ENCODE assay signal across 8 mouse cellular contexts in genomic region chr7:35686756-35687155, GRCm38 (mm10). TPM values are rescaled to one million over a fixed set of nuclear protein-coding genes. Genes with fewer than 3 reads are reported as not detected.
DNase-seq lines count a peak whose midpoint lies in the region; ATAC-seq and TF ChIP-seq lines count a peak whose summit lies in the region.

No protein-coding gene starts in this region.

- peaks cover 0 to 6% of the 10 kb centered on the region in 2 experiments; a peak in 1 of 4 replicates for H3K4me1 ChIP-seq in ES-E14 (ENCODE audit: control insufficient read depth in 2 of 2, insufficient read depth in 2 of 2, low read length in 2 of 2, poor library complexity in 1 of 2)
- peaks cover 36% of the 10 kb centered on the region for H3K4me1 ChIP-seq in embryonic facial prominence, embryonic 15.5 days
- no peaks in the 10 kb centered on the region for H3K4me1 ChIP-seq in heart, embryonic 16.5 days (ENCODE audit: control insufficient read depth, insufficient read depth, low read length)
- peaks cover 6% of the 10 kb centered on the region; the same call in 1 of the 2 replicates for H3K4me1 ChIP-seq in lung, embryonic 15.5 days

- H3K9ac ChIP-seq in ES-E14 (ENCODE audit: insufficient read depth, low read depth, low read length, poor library complexity, severe bottlenecking) = peak overlapping the region; percentile 36; the same call in 1 of the 2 replicates
- no peak overlapping the region for H3K9ac ChIP-seq in embryonic facial prominence, embryonic 15.5 days
- H3K9ac ChIP-seq in heart, embryonic 16.5 days (ENCODE audit: low read length) = no peak overlapping the region
- no peak overlapping the region for H3K9ac ChIP-seq in lung, embryonic 15.5 days

- peak overlapping the region; percentile 30 for H3K4me2 ChIP-seq in embryonic facial prominence, embryonic 15.5 days (replicated peaks)
- peak overlapping the region; percentile 51 for H3K4me2 ChIP-seq in heart, embryonic 16.5 days (ENCODE audit: low read depth, low read length)
- H3K4me2 ChIP-seq in lung, embryonic 15.5 days = peak overlapping the region; percentile 44

- H3K36me3 ChIP-seq in ES-E14 (ENCODE audit: control insufficient read depth, insufficient read depth, low read length, poor library complexity, severe bottlenecking) = peaks cover 3% of the 10 kb centered on the region; the same call in 1 of the 2 replicates
- no peaks in the 10 kb centered on the region; the same call in 1 of the 2 replicates for H3K36me3 ChIP-seq in embryonic facial prominence, embryonic 15.5 days
- H3K36me3 ChIP-seq in heart, embryonic 16.5 days (ENCODE audit: control insufficient read depth, insufficient read depth) = 0 out of 2 replicates have a peak, but pooled peaks cover 2% of the 10 kb centered on the region
- H3K36me3 ChIP-seq in lung, embryonic 15.5 days = 0 out of 2 replicates have a peak, but pooled peaks cover 6% of the 10 kb centered on the region

- no peak overlapping the region for H3K27ac ChIP-seq in ES-E14 (ENCODE audit: insufficient read depth, low read depth, low read length, poor library complexity, severe bottlenecking)
- H3K27ac ChIP-seq in embryonic facial prominence, embryonic 15.5 days (replicated peaks) = 0 out of 2 replicates have a peak overlapping the region, but pooled peaks have one; percentile 22
- H3K27ac ChIP-seq in heart, embryonic 16.5 days (ENCODE audit: low read length) = no peak overlapping the region
- no peak overlapping the region for H3K27ac ChIP-seq in lung, embryonic 15.5 days

- H3K27me3 ChIP-seq in embryonic facial prominence, embryonic 15.5 days = no peaks in the 10 kb centered on the region
- no peaks in the 10 kb centered on the region for H3K27me3 ChIP-seq in heart, embryonic 16.5 days (ENCODE audit: control insufficient read depth, insufficient read depth, low read length)
- H3K27me3 ChIP-seq in lung, embryonic 15.5 days = no peaks in the 10 kb centered on the region

- ATAC-seq in embryonic facial prominence, embryonic 15.5 days (ENCODE audit: insufficient number of reproducible peaks, low FRiP score, low TSS enrichment, low read depth) = no peak
- ATAC-seq in heart, embryonic 16.5 days (replicated peaks; ENCODE audit: extremely low read depth, insufficient read depth, low FRiP score) = 0 out of 2 replicates have a peak, but pooled peaks have one; percentile 49
- no peak for ATAC-seq in lung, embryonic 15.5 days (ENCODE audit: borderline replicate concordance, extremely low read depth, low FRiP score, low TSS enrichment)

- DNase-seq in ES-E14 (ENCODE audit: low read depth, low spot score) = peak; percentile 73
- DNase-seq in brain, adult 2 months (ENCODE audit: low read depth, low spot score) = peak; percentile 72
- peak; percentile 61 to 70 for DNase-seq in kidney, postnatal 25 days
- DNase-seq in retina, postnatal 1 day = peak; percentile 74
- DNase-seq in urinary bladder, postnatal 25 days (ENCODE audit: low spot score) = peak; percentile 65

- 25% methylated on average over 13 of the region's 13 CpGs for WGBS in embryonic facial prominence, embryonic 15.5 days
- 21% methylated on average over 13 of the region's 13 CpGs for WGBS in heart, embryonic 16.5 days
- WGBS in lung, embryonic 15.5 days = 22% methylated on average over 13 of the region's 13 CpGs

- H3K4me3 ChIP-seq in ES-E14 (ENCODE audit: insufficient read depth in 1 of 2, low read depth in 1 of 2, low read length in 2 of 2, poor library complexity in 1 of 2, severe bottlenecking in 1 of 2) = peak overlapping the region; percentile 13; a peak in 2 of 4 replicates
- no peak overlapping the region for H3K4me3 ChIP-seq in embryonic facial prominence, embryonic 15.5 days (replicated peaks)
- H3K4me3 ChIP-seq in heart, embryonic 16.5 days (ENCODE audit: low read length) = peak overlapping the region; percentile 13
- H3K4me3 ChIP-seq in lung, embryonic 15.5 days = peak overlapping the region; percentile 13

- no peaks in the 10 kb centered on the region for H3K9me3 ChIP-seq in ES-E14 (ENCODE audit: control insufficient read depth, insufficient read depth, low read depth, low read length)
- H3K9me3 ChIP-seq in embryonic facial prominence, embryonic 15.5 days (replicated peaks) = no peaks in the 10 kb centered on the region
- no peaks in the 10 kb centered on the region for H3K9me3 ChIP-seq in heart, embryonic 16.5 days (replicated peaks; ENCODE audit: control insufficient read depth, low read length)
- H3K9me3 ChIP-seq in lung, embryonic 15.5 days = no peaks in the 10 kb centered on the region

- in situ Hi-C loops in ES-E14 (cut with MboI; ENCODE audit: low sequenced_read_pairs in 2 of 2, unreplicated experiment in 2 of 2) = no loop called here

TF ChIP-seq in ES-E14, 5 proteins besides CTCF, POLR2A, EP300 and RAD21:
- TF ChIP-seq ZNF384 (IDR thresholded peaks at IDR 0.05; ENCODE audit: low read depth, low read length) = no peak
- TF ChIP-seq MAFK (IDR thresholded peaks at IDR 0.05; ENCODE audit: insufficient read depth, low read depth, low read length) = no peak
- TF ChIP-seq ZC3H11A (IDR thresholded peaks at IDR 0.05; ENCODE audit: borderline replicate concordance, low read depth, low read length) = no peak
- TF ChIP-seq HCFC1 (IDR thresholded peaks at IDR 0.05; ENCODE audit: borderline replicate concordance, insufficient read depth, low read length) = no peak
- no peak for TF ChIP-seq CHD2 (IDR thresholded peaks at IDR 0.05; ENCODE audit: low read depth, low read length)

RNA-seq across cellular contexts. Expression of gene Pdcd5, which starts 39.4 kb away (rescaled TPM):
- total RNA-seq in ES-E14 (2012; rRNA removed) = 127 and 164 TPM in 2 replicates
- polyA plus RNA-seq in embryonic facial prominence, embryonic 15.5 days (2015; fragmentation: Nextera tagmentation; extraction: Ambion mirVana) = 232 and 243 TPM in 2 replicates
- polyA plus RNA-seq in heart, embryonic 16.5 days (2015; fragmentation: Nextera tagmentation; extraction: Ambion mirVana) = 238 and 276 TPM in 2 replicates
- polyA plus RNA-seq in lung, embryonic 15.5 days (2015; fragmentation: Nextera tagmentation; extraction: Ambion mirVana) = 231 and 247 TPM in 2 replicates
